Mouse (Mus musculus) ES-E14 (cell line): ENCODE measurements around the gene Cotl1. TPM values are rescaled to one million over a fixed set of nuclear protein-coding genes. Genes with fewer than 3 reads are reported as not detected.

Experiments used
- DNase-seq: peaks from one replicate; pipeline ENCODE4 v3.0.0-alpha.2; 2013; ENCODE audit warnings: low read depth, low spot score
- H3K27ac ChIP-seq: 2 replicates; pipeline ENCODE4 v1.5.1; 2012; ENCODE audit warnings: low read depth, mild to moderate bottlenecking, low read length, moderate library complexity, mixed read lengths; ENCODE audit not compliant: poor library complexity, insufficient read depth, severe bottlenecking
- H3K36me3 ChIP-seq: 2 replicates; pipeline ENCODE4 v1.6.1; 2012; ENCODE audit warnings: mild to moderate bottlenecking, low read length, moderate library complexity, mixed read lengths; ENCODE audit not compliant: control insufficient read depth, poor library complexity, insufficient read depth, severe bottlenecking
- H3K4me1 ChIP-seq, 2 experiments: fragments of 150-350 bp in 1 of 2; sonication (generic) in 1 of 2; 2 replicates each; pipeline ENCODE4 v1.6.1; 2012; ENCODE audit warnings: low read length in 2 of 2, mild to moderate bottlenecking in 1 of 2, mixed read lengths in 1 of 2; ENCODE audit not compliant: control insufficient read depth in 2 of 2, insufficient read depth in 2 of 2, poor library complexity in 1 of 2
- H3K4me3 ChIP-seq, 2 experiments: fragments of 150-350 bp in 1 of 2; sonication (generic) in 1 of 2; 2 replicates each; pipeline ENCODE4 v1.5.1; 2012; ENCODE audit warnings: low read length in 2 of 2, low read depth in 1 of 2, mild to moderate bottlenecking in 1 of 2, mixed read lengths in 1 of 2; ENCODE audit not compliant: insufficient read depth in 1 of 2, poor library complexity in 1 of 2, severe bottlenecking in 1 of 2
- H3K9ac ChIP-seq: 2 replicates; pipeline ENCODE4 v1.6.1; 2012; ENCODE audit warnings: low read depth, mild to moderate bottlenecking, low read length, mixed read lengths; ENCODE audit not compliant: poor library complexity, insufficient read depth, severe bottlenecking
- H3K9me3 ChIP-seq: fragments of 150-350 bp; sonication (generic); 2 replicates; pipeline ENCODE4 v1.6.1; 2012; ENCODE audit warnings: low read depth, mild to moderate bottlenecking, low read length; ENCODE audit not compliant: control insufficient read depth, insufficient read depth
- CHD2 ChIP-seq: IDR thresholded peaks from 2 replicates; pipeline ENCODE4 v1.6.1; 2014; ENCODE audit warnings: mild to moderate bottlenecking, low read depth, low read length, inconsistent platforms
- HCFC1 ChIP-seq: IDR thresholded peaks from 2 replicates; pipeline ENCODE4 v1.6.1; 2012; ENCODE audit warnings: low read length, inconsistent platforms, borderline replicate concordance; ENCODE audit not compliant: insufficient read depth
- MAFK ChIP-seq: IDR thresholded peaks from 2 replicates; pipeline ENCODE4 v1.6.1; 2014; ENCODE audit warnings: mild to moderate bottlenecking, low read depth, low read length, inconsistent platforms; ENCODE audit not compliant: insufficient read depth
- ZC3H11A ChIP-seq: IDR thresholded peaks from 2 replicates; pipeline ENCODE4 v1.6.1; 2012; ENCODE audit warnings: low read depth, mild to moderate bottlenecking, inconsistent platforms, low read length, borderline replicate concordance
- ZNF384 ChIP-seq: IDR thresholded peaks from 2 replicates; pipeline ENCODE4 v1.6.1; 2012; ENCODE audit warnings: low read depth, low read length, inconsistent platforms
- in situ Hi-C, 2 experiments: fragments of 600-800 bp; cut with MboI; formaldehyde crosslinking; loops; one replicate each; pipeline ENCODE4 v1.15.1; 2025; ENCODE audit warnings: low sequenced_read_pairs in 2 of 2, inconsistent platforms in 1 of 2; ENCODE audit not compliant: unreplicated experiment in 2 of 2
- total RNA-seq: library from RNA; depleted of rRNA; stranded (reverse); fragments of 300-350 nt; gene quantifications from 2 replicates; pipeline ENCODE4 v1.2.3, GENCODE M21; 2012

Cotl1 gene
- total RNA-seq, 1 experiment = 73.3 TPM

DNA sequence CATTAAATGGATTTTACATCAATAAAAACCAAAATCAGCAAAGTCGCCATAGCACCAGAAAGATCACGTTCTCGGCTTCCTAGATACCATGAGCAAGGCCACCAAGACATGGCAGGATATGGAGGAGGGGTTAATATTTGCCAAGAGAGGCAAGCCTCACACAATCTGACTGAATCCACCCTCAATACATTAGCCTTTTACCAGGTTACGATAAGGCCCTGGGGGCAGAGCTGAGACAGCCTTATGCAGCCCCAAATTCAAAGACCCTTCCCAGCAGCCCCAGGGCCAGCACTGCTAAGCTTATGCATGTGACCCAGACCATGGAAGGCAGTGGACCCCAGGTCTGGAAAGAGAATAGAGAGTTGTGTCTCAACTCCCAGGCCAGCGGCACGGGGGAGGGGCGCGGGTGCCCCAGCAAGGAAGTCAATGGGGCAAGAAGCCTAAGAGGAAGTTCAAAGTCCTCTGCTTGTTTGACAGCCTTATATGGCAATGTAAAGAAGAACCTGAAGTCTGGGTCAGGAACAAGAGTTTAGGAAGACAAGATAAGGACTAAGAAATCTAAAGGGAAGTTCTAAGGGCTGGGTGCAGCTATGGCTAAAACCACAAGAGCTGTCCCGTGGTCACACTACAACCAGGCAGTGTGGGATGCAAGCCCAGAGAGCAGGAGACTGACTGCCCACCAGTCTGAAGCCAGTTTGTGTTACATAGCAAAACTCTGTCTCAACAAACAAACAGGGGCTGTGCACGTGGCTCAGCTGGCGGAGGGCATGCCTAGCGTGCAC is 27.5 kb downstream of the Cotl1 start:
- Histone ChIP-seq H3K9ac (no peak overlapping the region), H3K27ac (no peak overlapping the region), H3K4me1 (peaks cover 9 to 30% of the 10 kb centered on the region in 2 experiments), H3K4me3 (no peak overlapping the region), H3K9me3 (no peaks in the 10 kb centered on the region), H3K36me3 (0 out of 2 replicates have a peak, but pooled peaks cover 3% of the 10 kb centered on the region)
- in situ Hi-C loops = no loop called here
- TF ChIP-seq CHD2 = no peak
- no peak for TF ChIP-seq ZC3H11A
- no peak for TF ChIP-seq MAFK
- TF ChIP-seq ZNF384 = no peak
- no peak for DNase-seq

DNA sequence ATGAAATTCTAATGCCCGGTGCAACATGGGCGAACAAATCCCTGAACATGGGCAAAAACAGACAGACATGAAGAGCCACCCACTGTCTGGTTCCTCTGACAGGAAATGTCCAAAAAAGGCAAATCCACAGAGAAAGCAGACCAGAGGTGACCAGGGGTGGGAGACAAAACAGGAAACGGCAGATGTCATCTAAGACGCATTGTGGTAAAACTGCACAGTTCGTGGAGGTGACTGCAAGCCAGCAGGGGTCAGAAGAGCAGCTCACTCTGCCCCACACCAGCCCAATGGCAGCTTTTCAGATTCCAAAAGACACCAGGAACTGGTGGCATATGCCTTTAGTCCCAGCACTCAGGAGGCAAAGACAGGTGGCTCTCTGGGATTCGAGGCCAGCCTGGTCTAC is 28.4 kb downstream of the Cotl1 start:
- Histone ChIP-seq H3K4me3 (no peak overlapping the region), H3K9ac (no peak overlapping the region), H3K36me3 (0 out of 2 replicates have a peak, but pooled peaks cover 3% of the 10 kb centered on the region), H3K9me3 (no peaks in the 10 kb centered on the region), H3K27ac (no peak overlapping the region), H3K4me1 (peaks cover 6 to 29% of the 10 kb centered on the region in 2 experiments)
- TF ChIP-seq ZNF384 (no peak), MAFK (no peak), ZC3H11A (no peak), CHD2 (no peak), HCFC1 (no peak)
- DNase-seq = no peak
- in situ Hi-C loops = no loop called here

DNA sequence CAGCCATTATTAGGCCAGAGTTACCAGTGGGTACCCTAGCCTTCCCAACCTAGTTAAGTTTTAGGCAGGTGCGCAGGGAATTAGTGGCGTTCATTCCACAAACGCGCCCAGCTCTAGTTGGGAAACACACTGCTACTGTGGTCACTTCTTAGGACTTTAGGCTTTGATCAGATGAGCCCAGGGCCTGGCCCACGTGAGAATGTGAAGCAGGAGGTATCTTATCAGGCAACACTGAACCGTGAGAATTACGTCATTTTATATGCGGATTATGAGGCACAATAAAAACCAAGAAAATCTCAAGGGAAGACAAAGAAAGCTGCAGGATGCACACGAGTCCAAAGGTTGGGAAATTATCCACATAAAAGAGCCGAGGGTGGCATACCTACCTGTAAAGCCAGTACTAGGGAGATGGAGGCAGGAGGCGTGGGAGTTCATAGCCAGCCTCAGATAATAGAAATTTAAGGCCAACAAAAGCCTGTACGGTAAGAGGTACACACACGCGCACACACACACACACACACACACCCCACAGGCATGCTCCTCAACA is 29.3 kb downstream of the Cotl1 start:
- Histone ChIP-seq H3K27ac (no peak overlapping the region; the same call in 1 of the 2 replicates), H3K4me3 (no peak overlapping the region), H3K9me3 (no peaks in the 10 kb centered on the region), H3K36me3 (0 out of 2 replicates have a peak, but pooled peaks cover 3% of the 10 kb centered on the region), H3K9ac (no peak overlapping the region; the same call in 1 of the 2 replicates), H3K4me1 (peaks cover 4 to 24% of the 10 kb centered on the region in 2 experiments; a peak in 2 of 4 replicates)
- in situ Hi-C loops = no loop called here
- no peak for DNase-seq
- TF ChIP-seq ZNF384 (no peak), MAFK (no peak), CHD2 (no peak), HCFC1 (no peak), ZC3H11A (no peak)

DNA sequence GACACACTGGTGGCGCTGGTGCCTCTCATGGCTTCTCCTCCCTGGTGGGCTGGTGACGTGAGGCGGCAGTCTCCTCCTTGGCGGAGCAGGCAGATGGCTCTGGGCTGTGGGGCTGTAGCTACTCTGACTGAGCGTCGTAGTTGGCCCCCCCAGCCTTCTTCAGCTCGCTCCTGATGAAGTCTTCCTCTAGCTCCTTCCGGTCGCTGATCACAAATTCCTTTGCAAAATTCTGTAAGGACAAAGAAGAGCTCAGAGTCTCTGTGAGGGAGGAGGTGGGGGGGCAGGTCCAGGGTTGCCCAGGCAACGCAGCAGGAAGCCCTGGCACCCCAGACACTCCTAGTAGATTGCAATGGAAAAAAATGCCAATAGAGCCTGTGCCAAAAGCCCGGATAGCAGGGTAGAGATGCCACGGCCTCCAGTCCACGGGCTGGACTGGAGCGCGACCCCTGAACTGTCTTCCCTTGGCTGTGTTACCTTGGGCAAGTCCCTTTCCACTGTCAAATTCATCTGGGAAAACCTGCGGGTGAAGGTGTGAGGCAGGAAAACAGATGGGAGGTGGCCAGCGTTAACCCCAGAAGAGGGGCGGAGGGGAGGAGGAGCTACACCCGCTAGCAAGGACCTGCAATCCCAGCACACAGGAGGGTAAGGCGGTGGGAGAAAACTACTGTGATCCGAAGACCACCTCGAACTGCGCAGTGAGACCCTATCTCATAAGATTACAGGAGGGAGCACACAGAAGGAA is 30.0 kb downstream of the Cotl1 start:
- TF ChIP-seq ZNF384 = no peak
- no peak for TF ChIP-seq CHD2
- H3K4me1 ChIP-seq = peaks cover 4 to 24% of the 10 kb centered on the region in 2 experiments; a peak in 2 of 4 replicates
- in situ Hi-C loops = no loop called here
- H3K9me3 ChIP-seq = no peaks in the 10 kb centered on the region
- H3K36me3 ChIP-seq = 0 out of 2 replicates have a peak, but pooled peaks cover 3% of the 10 kb centered on the region
- H3K27ac ChIP-seq = no peak overlapping the region; the same call in 1 of the 2 replicates
- H3K4me3 ChIP-seq = no peak overlapping the region
- no peak overlapping the region; the same call in 1 of the 2 replicates for H3K9ac ChIP-seq
- no peak for DNase-seq
